26 mouse cellular contexts compared by ENCODE assay signal in the genomic region with DNA sequence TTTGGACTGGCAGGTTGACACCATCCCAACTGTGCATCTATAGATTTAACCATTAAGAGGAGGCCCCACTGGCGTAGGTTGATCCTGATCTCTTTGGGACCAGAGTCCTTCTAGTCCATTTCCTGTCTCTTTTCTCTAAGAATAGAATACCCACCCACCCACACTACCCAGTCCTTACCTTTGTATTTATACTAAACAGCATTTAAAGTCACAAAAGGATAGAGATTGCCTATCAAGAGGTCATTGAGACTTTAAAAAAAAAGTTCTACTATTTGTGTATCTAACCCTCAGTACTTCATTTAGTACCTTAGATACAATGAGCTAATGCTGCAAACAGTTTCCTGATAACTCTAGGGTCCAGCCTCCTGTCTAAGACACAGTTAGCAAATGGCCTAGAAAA. TPM values are rescaled to one million over a fixed set of nuclear protein-coding genes. Genes with fewer than 3 reads are reported as not detected.
"Had no signal": no experiment of that assay in that cellular context is flagged by ENCODE, and none has a peak within 500 bp of the region (broad histone marks: within the 10 kb centered on the region; RNA-seq: fewer than 3 reads in every experiment).

No protein-coding gene starts in this region.

- DNase-seq: gastrocnemius, adult 2 months; gastrocnemius, postnatal 10 days; gastrocnemius, postnatal 25 days; heart, adult 18-20 months; heart, postnatal 10 days; heart, postnatal 4 days; kidney, adult 18-20 months; kidney, adult 8-10 months; kidney, postnatal 10 days; kidney, postnatal 25 days; kidney, postnatal 4 days; liver; liver, embryonic 13.5 days had no signal

- H3K27ac ChIP-seq: gastrocnemius, adult 2 months; heart, embryonic 10.5 days; hindbrain, embryonic 13.5 days; intestine, embryonic 15.5 days; layer of hippocampus, adult 2 months; left cerebral cortex, adult 2 months; limb, embryonic 10.5 days; limb, embryonic 12.5 days; liver, embryonic 13.5 days; liver, embryonic 15.5 days had no signal

- H3K36me3 ChIP-seq: heart, embryonic 10.5 days; heart, embryonic 12.5 days; intestine, embryonic 15.5 days; liver, embryonic 13.5 days; liver, embryonic 15.5 days had no signal

- H3K4me1 ChIP-seq: liver, embryonic 13.5 days; liver, embryonic 15.5 days had no signal

- H3K9me3 ChIP-seq: heart, embryonic 10.5 days; heart, embryonic 12.5 days; hindbrain, embryonic 13.5 days; intestine, embryonic 15.5 days; limb, embryonic 10.5 days; limb, embryonic 12.5 days; liver, embryonic 13.5 days; liver, embryonic 15.5 days had no signal

- H3K27me3 ChIP-seq: hindbrain, embryonic 13.5 days; intestine, embryonic 15.5 days; limb, embryonic 12.5 days; liver, embryonic 13.5 days; liver, embryonic 15.5 days had no signal

- H3K4me2 ChIP-seq: heart, embryonic 12.5 days; hindbrain, embryonic 13.5 days; intestine, embryonic 15.5 days; limb, embryonic 12.5 days; liver, embryonic 11.5 days; liver, embryonic 13.5 days; liver, embryonic 15.5 days had no signal

- ATAC-seq: inflammation-experienced regulatory T-cells, adult 6 months; intestine, embryonic 15.5 days; intestine, postnatal 0 days had no signal

- H3K4me3 ChIP-seq: gastrocnemius, adult 2 months; heart, embryonic 10.5 days; heart, embryonic 12.5 days; hindbrain, embryonic 13.5 days; intestine, embryonic 15.5 days; layer of hippocampus, adult 2 months; left cerebral cortex, adult 2 months; limb, embryonic 10.5 days; limb, embryonic 12.5 days; liver, embryonic 13.5 days; liver, embryonic 15.5 days had no signal

- H3K9ac ChIP-seq: heart, embryonic 12.5 days; hindbrain, embryonic 13.5 days; intestine, embryonic 15.5 days; limb, embryonic 12.5 days; liver, embryonic 13.5 days; liver, embryonic 15.5 days had no signal

RNA-seq across cellular contexts. Expression of gene Mtcl1, which starts 35.2 kb away (rescaled TPM):
- total RNA-seq: granulocyte monocyte progenitor cell, adult 5-6 weeks had no signal
